In the genomic region with DNA sequence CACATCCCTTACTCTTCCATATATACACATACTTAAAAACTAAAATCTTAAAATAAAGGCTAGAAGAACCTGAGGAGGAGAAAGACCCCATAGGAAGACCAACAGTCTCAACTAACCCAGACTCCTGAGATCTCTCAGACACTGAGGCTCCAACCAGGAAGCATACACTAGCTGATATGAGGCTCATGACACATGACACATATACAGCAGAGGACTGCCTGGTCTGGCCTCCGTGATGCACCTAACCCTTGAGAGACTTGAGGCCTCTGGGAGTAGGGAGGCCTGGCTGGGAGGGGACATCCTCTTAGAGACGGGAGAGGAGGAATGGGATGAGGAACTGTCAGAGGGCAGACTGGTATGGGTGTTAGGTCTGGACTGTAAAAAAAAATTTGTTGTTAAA, we compare ENCODE assay signal across 12 mouse cellular contexts.
"Had no signal": no experiment of that assay in that cellular context is flagged by ENCODE, and none has a peak within 500 bp of the region (broad histone marks: within the 10 kb centered on the region; RNA-seq: fewer than 3 reads in every experiment).

No protein-coding gene starts in this region.

- H3K4me1 ChIP-seq: limb, embryonic 15.5 days; lung, embryonic 15.5 days; midbrain, embryonic 12.5 days had no signal

- H3K4me2 ChIP-seq: limb, embryonic 15.5 days; lung, embryonic 15.5 days; midbrain, embryonic 12.5 days had no signal

- H3K36me3 ChIP-seq: limb, embryonic 15.5 days; lung, embryonic 15.5 days; midbrain, embryonic 12.5 days had no signal

- H3K9me3 ChIP-seq: limb, embryonic 15.5 days; lung, embryonic 15.5 days; megakaryocyte, embryonic 14.5 days; midbrain, embryonic 12.5 days had no signal

- H3K9ac ChIP-seq: limb, embryonic 15.5 days; lung, embryonic 15.5 days; midbrain, embryonic 12.5 days had no signal

- H3K27me3 ChIP-seq: limb, embryonic 15.5 days; lung, embryonic 15.5 days; megakaryocyte, embryonic 14.5 days; midbrain, embryonic 12.5 days had no signal

- DNase-seq: kidney, adult 11 months; layer of hippocampus, adult 9-11 months; right cerebral cortex, adult 18-20 months; right cerebral cortex, postnatal 25 days; thymus, postnatal 14 days had no signal

- H3K27ac ChIP-seq: kidney, postnatal 0 days; limb, embryonic 15.5 days; lung, embryonic 15.5 days; macrophage; midbrain, embryonic 12.5 days; stomach, postnatal 0 days had no signal

- H3K4me3 ChIP-seq: limb, embryonic 15.5 days; lung, embryonic 15.5 days; megakaryocyte, embryonic 14.5 days; midbrain, embryonic 12.5 days had no signal
